Comparison of ENCODE assay signal across 7 mouse cellular contexts in the genomic region with DNA sequence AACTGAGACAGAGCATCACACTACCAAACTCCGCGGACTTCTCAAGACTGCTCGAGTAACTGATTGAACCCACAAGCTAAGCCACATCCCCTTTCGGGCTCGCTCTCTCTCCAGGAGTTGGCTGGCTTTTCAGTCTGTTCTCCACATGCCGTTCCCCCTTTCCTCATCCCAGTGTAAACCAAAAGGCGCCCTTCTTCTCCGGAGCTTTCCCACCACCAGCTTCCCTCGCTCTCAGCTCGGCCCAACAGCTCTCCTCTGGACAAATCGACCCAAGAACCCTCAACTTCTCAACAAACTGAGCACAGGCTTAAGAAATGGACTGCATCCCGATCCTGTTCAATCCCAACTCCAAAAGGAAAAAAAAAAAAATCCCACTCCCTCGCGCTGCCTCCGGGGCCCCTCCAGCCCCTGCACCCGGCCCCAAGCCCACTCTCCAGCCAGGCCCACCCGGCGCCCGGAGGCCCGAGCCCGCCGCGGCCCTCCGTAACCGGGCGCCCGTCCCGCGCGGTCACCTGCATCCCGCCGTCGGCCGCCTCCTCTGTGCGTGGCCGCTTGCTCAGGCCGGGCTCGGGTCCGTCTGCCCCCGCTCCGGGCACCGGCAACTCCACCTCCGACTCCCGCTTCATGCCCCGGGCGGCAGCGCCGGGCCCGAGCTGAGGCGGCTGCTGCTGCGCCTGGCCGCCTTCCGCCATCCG. TPM values are rescaled to one million over a fixed set of nuclear protein-coding genes. Genes with fewer than 3 reads are reported as not detected.
DNase-seq lines count a peak whose midpoint lies in the region; ATAC-seq and TF ChIP-seq lines count a peak whose summit lies in the region.

No protein-coding gene starts in this region.

- H3K4me2 ChIP-seq in forebrain, embryonic 13.5 days: peak overlapping the region; percentile 71

- WGBS in forebrain, embryonic 13.5 days: under 1% methylated on average over 52 of the region's 54 CpGs

- peak overlapping the region; percentile 97 for H3K9ac ChIP-seq in forebrain, embryonic 13.5 days

- peak; percentile 48; the same call in 1 of the 2 replicates for ATAC-seq in forebrain, embryonic 13.5 days

- H3K4me3 ChIP-seq in brown adipose tissue, adult 24 weeks (ENCODE audit: insufficient read depth, low read depth, low read length): peak overlapping the region; percentile 90
- peak overlapping the region; percentile 97 for H3K4me3 ChIP-seq in forebrain, embryonic 13.5 days
- peak overlapping the region; percentile 84 for H3K4me3 ChIP-seq in layer of hippocampus, adult 2 months

- intact Hi-C loops in heart, postnatal 14 days (cut with DNase I): loop anchor here (5.0 kb wide), 1 partner anchor 49 kb away; no protein-coding TSS in a partner anchor

- TF ChIP-seq CTCF in layer of hippocampus, adult 2 months (conservative IDR thresholded peaks at IDR 0.05): no peak

- peak; percentile 67 for DNase-seq in Muller cell, postnatal 12 days (ENCODE audit: inconsistent ontology term)
- DNase-seq in heart, postnatal 14 days: peak; percentile 42 to 54
- peak in 1 of 2 experiments; percentile 31 for DNase-seq in layer of hippocampus, adult 2 months (ENCODE audit: low spot score in 2 of 2)
- DNase-seq in lung, postnatal 14 days: peak; percentile 44
- DNase-seq in skeletal muscle tissue, adult 2 months (ENCODE audit: low read depth, low spot score): peak; percentile 43

- H3K36me3 ChIP-seq in forebrain, embryonic 13.5 days (ENCODE audit: poor library complexity, severe bottlenecking): no peaks in the 10 kb centered on the region

- no peaks in the 10 kb centered on the region for H3K27me3 ChIP-seq in forebrain, embryonic 13.5 days

- H3K27ac ChIP-seq in brown adipose tissue, adult 24 weeks (replicated peaks; ENCODE audit: low read depth, low read length): peak overlapping the region; percentile 9
- peak overlapping the region; percentile 98 for H3K27ac ChIP-seq in forebrain, embryonic 13.5 days
- peak overlapping the region; percentile 94 for H3K27ac ChIP-seq in layer of hippocampus, adult 2 months

- peaks cover 4% of the 10 kb centered on the region; the same call in 1 of the 2 replicates for H3K4me1 ChIP-seq in brown adipose tissue, adult 24 weeks (ENCODE audit: control insufficient read depth, insufficient read depth, insufficient read length, low read length)
- H3K4me1 ChIP-seq in forebrain, embryonic 13.5 days: peaks cover 32% of the 10 kb centered on the region

- H3K9me3 ChIP-seq in forebrain, embryonic 13.5 days (replicated peaks): no peaks in the 10 kb centered on the region

RNA-seq across cellular contexts. Expression of gene Rbfox2, which starts 0.8 kb away (rescaled TPM):
- 23.6 and 30.5 TPM in 2 replicates for polyA plus RNA-seq in brown adipose tissue, adult 24 weeks (2012; ENCODE audit: insufficient read depth, insufficient read length, missing spikeins)
- polyA plus RNA-seq in forebrain, embryonic 13.5 days (2015; fragmentation: Nextera tagmentation; extraction: Ambion mirVana): 116 and 122 TPM in 2 replicates
- total RNA-seq in heart, postnatal 14 days (2021): 100 to 1,000 TPM; 112 to 118 TPM
- 100 to 1,000 TPM; 243 TPM for total RNA-seq in layer of hippocampus, adult 2 months (2021)

Comparison
In these comparisons a context has a peak if more than half of its experiments do, and no peak if none do; other contexts are left out.
1. H3K27ac ChIP-seq: peak in every context shown above with its lines; median percentile 98 in forebrain, embryonic 13.5 days; 94 in layer of hippocampus, adult 2 months; 9 in brown adipose tissue, adult 24 weeks.